Mouse (Mus musculus) midbrain, embryonic 14.5 days (tissue): ENCODE measurements around the gene Rad51b. TPM values are rescaled to one million over a fixed set of nuclear protein-coding genes. Genes with fewer than 3 reads are reported as not detected.

Experiments used
- ATAC-seq: fragments of 200-750 bp; cut with Nextera tagmentation; 2 replicates; pipeline ENCODE4 v1.8.0; 2017; ENCODE audit warnings: moderate number of reproducible peaks, moderate library complexity; ENCODE audit not compliant: low FRiP score, low TSS enrichment
- DNase-seq: peaks from one replicate; pipeline ENCODE4 v3.0.0-alpha.2; 2015
- H3K27ac ChIP-seq: fragments of 300-500 bp; sonication (generic); replicated peaks from 2 replicates; pipeline ENCODE4 v1.5.1; 2014; ENCODE audit warnings: mild to moderate bottlenecking, low read depth, low read length, moderate library complexity
- H3K27me3 ChIP-seq: fragments of 300-500 bp; sonication (generic); 2 replicates; pipeline ENCODE4 v1.6.1; 2014; ENCODE audit warnings: low read length, control low read depth, mixed read lengths; ENCODE audit not compliant: control insufficient read depth, insufficient read depth
- H3K36me3 ChIP-seq: fragments of 300-500 bp; sonication (generic); 2 replicates; pipeline ENCODE4 v1.6.1; 2014; ENCODE audit warnings: low read length, control low read depth; ENCODE audit not compliant: control insufficient read depth, insufficient read depth
- H3K4me1 ChIP-seq: fragments of 300-500 bp; sonication (generic); 2 replicates; pipeline ENCODE4 v1.6.1; 2014; ENCODE audit warnings: mild to moderate bottlenecking, antibody characterized with exemption, low read length, control low read depth; ENCODE audit not compliant: control insufficient read depth, insufficient read depth
- H3K4me2 ChIP-seq: fragments of 300-500 bp; sonication (generic); 2 replicates; pipeline ENCODE4 v1.6.1; 2014; ENCODE audit warnings: mild to moderate bottlenecking, low read length, moderate library complexity
- H3K4me3 ChIP-seq: fragments of 300-500 bp; sonication (generic); replicated peaks from 2 replicates; pipeline ENCODE4 v1.5.1; 2014; ENCODE audit warnings: low read depth, low read length
- H3K9ac ChIP-seq: fragments of 300-500 bp; sonication (generic); replicated peaks from 2 replicates; pipeline ENCODE4 v1.6.1; 2014; ENCODE audit warnings: mild to moderate bottlenecking, low read length, moderate library complexity
- H3K9me3 ChIP-seq: fragments of 300-500 bp; sonication (generic); 2 replicates; pipeline ENCODE4 v1.6.1; 2016; ENCODE audit warnings: low read length, control low read depth, mixed read lengths; ENCODE audit not compliant: control insufficient read depth
- WGBS: fragments of 180-500 bp; shearing (Covaris S2); extraction: QIAGEN DNeasy Blood & Tissue Kit; methylation state at CpG from one replicate; pipeline ENCODE4 v1.1.7; 2014; 5-methylcytosine and 5-hydroxymethylcytosine counted together
- polyA plus RNA-seq: library from polyadenylated mRNA; unstranded; fragments of >200 nt; fragmentation: Nextera tagmentation; extraction: Ambion mirVana; gene quantifications from 2 replicates; pipeline ENCODE4 v1.2.1, GENCODE M21; 2014

The Rad51b gene
- polyA plus RNA-seq, 1 experiment from 2014 or later, result 1.6 TPM

DNA sequence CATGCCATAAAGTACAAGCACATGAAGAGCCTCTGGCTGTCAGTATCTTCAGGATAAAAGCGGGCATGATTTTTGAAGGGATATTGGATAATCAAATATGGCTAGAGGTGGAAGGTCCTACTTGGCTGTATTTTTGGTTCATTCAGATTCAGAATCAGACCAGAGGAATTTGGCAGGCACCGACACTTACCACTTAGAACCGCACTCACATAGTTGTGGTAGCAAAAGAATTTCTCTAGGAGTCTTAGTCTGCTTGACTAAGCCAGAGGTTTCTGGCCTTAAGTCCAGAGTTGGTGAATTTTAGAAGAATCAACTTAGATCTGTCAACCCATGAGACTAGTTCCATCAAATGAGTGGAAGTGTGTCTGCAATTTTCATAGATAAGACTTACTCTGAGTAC is 217.6 kb downstream of the Rad51b start:
- H3K9ac ChIP-seq, result no peak overlapping the region
- no peak overlapping the region for H3K27ac ChIP-seq
- 0 out of 2 replicates have a peak, but pooled peaks cover 4% of the 10 kb centered on the region for H3K4me1 ChIP-seq
- DNase-seq (no peak), ATAC-seq (no peak)
- H3K4me3 ChIP-seq, result no peak overlapping the region
- H3K27me3 ChIP-seq, result no peaks in the 10 kb centered on the region
- H3K36me3 ChIP-seq, result no peaks in the 10 kb centered on the region
- no peaks in the 10 kb centered on the region for H3K9me3 ChIP-seq
- H3K4me2 ChIP-seq, result no peak overlapping the region
- 95% methylated on average over 3 of the region's 3 CpGs for WGBS

DNA sequence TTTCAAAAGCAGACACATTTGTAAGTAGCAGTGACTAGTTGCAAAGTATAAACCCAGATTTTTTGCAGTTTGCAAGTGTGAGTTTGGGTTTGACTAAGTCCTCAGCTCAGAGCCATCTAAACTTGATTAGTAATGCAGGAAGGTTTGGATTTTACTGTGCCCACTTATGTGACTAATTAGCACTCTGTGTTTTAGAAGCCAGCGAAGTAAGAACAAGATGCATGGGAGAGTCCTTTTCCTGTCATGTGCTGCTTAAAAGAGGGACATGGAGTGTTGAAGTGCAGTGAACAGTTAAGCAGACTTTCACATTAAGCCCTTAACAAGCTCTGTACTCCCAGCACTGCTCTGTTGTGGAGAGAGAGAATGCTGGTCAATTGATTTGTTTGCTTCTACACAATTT is 225.3 kb downstream of the Rad51b start:
- Histone ChIP-seq H3K27me3 (0 out of 2 replicates have a peak, but pooled peaks cover 2% of the 10 kb centered on the region), H3K4me2 (no peak overlapping the region), H3K36me3 (no peaks in the 10 kb centered on the region), H3K27ac (no peak overlapping the region), H3K9me3 (no peaks in the 10 kb centered on the region), H3K9ac (no peak overlapping the region), H3K4me1 (no peaks in the 10 kb centered on the region), H3K4me3 (no peak overlapping the region)
- ATAC-seq (no peak), DNase-seq (no peak)
- WGBS, result 67% methylated on average over 1 of the region's 1 CpGs

- no peak for ATAC-seq
- 82% methylated on average over 14 of the region's 14 CpGs for whole genome bisulfite sequencing
- no peaks in the 10 kb centered on the region; the same call in 1 of the 2 replicates for H3K4me1 ChIP-seq
- H3K27ac ChIP-seq, result no peak overlapping the region
- H3K9me3 ChIP-seq, result no peaks in the 10 kb centered on the region
- H3K36me3 ChIP-seq, result no peaks in the 10 kb centered on the region
- H3K9ac ChIP-seq, result no peak overlapping the region
- no peak overlapping the region for H3K4me2 ChIP-seq
- H3K27me3 ChIP-seq, result 0 out of 2 replicates have a peak, but pooled peaks cover 4% of the 10 kb centered on the region
- no peak overlapping the region for H3K4me3 ChIP-seq
- DNase-seq, result no peak
Measured at GRCm38 (mm10) chr12:79524941-79525871, 228.1 kb downstream of the Rad51b start.

GRCm38 (mm10) chr12:79525872-79526271 is 228.8 kb downstream of the Rad51b start:
- ATAC-seq, result no peak
- Histone ChIP-seq H3K4me1 (no peaks in the 10 kb centered on the region; the same call in 1 of the 2 replicates), H3K9me3 (no peaks in the 10 kb centered on the region), H3K27me3 (0 out of 2 replicates have a peak, but pooled peaks cover 4% of the 10 kb centered on the region), H3K4me3 (no peak overlapping the region), H3K36me3 (no peaks in the 10 kb centered on the region), H3K27ac (no peak overlapping the region), H3K4me2 (no peak overlapping the region), H3K9ac (no peak overlapping the region)
- DNase-seq, result no peak
- 23% methylated on average over 8 of the region's 8 CpGs for WGBS

- DNase-seq (no peak), ATAC-seq (no peak)
- Histone ChIP-seq H3K27ac (no peak overlapping the region), H3K36me3 (no peaks in the 10 kb centered on the region), H3K9me3 (no peaks in the 10 kb centered on the region), H3K9ac (no peak overlapping the region), H3K4me3 (no peak overlapping the region), H3K4me2 (no peak overlapping the region), H3K4me1 (peaks cover 4% of the 10 kb centered on the region; the same call in 1 of the 2 replicates), H3K27me3 (0 out of 2 replicates have a peak, but pooled peaks cover 4% of the 10 kb centered on the region)
- 92% methylated on average over 3 of the region's 3 CpGs for WGBS
Measured at GRCm38 (mm10) chr12:79527222-79527621, 230.1 kb downstream of the Rad51b start.

DNA sequence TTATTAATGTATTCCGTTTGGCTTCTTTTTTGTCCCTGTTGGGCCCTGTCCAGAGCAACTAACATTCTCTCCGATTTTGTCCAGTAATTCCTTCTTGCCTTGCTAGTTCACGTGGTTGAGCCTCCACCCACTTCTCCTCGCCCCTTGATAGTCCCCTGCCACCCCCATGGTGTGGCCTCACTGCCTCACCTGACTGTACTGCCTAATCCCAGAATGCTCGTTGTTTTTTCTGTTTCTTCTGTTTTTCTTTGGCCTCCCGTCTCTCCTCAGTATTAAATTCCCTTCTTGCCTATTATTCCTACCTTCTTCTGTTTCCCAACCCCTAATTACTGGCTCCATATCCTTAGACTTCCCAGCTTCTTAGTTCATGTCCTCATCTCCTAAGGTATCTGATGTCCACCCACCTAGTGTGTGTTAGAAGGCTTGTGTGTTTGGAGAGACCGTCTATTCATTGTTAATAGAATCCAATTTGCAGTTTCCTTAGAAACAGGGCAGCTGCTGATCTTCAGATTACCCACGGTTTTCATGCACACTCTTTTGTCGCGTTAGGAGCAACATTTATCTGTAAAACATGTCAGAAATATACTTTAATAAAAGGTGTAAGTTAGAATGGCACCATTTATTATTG is 233.3 kb downstream of the Rad51b start:
- no peak overlapping the region for H3K4me2 ChIP-seq
- WGBS, result 36% methylated on average over 10 of the region's 10 CpGs
- H3K9me3 ChIP-seq, result no peaks in the 10 kb centered on the region
- H3K27ac ChIP-seq, result no peak overlapping the region
- no peaks in the 10 kb centered on the region for H3K36me3 ChIP-seq
- ATAC-seq (no peak), DNase-seq (peak; percentile 45)
- peaks cover 4% of the 10 kb centered on the region; the same call in 1 of the 2 replicates for H3K4me1 ChIP-seq
- H3K27me3 ChIP-seq, result 0 out of 2 replicates have a peak, but pooled peaks cover 4% of the 10 kb centered on the region
- H3K4me3 ChIP-seq, result no peak overlapping the region
- no peak overlapping the region for H3K9ac ChIP-seq

DNA sequence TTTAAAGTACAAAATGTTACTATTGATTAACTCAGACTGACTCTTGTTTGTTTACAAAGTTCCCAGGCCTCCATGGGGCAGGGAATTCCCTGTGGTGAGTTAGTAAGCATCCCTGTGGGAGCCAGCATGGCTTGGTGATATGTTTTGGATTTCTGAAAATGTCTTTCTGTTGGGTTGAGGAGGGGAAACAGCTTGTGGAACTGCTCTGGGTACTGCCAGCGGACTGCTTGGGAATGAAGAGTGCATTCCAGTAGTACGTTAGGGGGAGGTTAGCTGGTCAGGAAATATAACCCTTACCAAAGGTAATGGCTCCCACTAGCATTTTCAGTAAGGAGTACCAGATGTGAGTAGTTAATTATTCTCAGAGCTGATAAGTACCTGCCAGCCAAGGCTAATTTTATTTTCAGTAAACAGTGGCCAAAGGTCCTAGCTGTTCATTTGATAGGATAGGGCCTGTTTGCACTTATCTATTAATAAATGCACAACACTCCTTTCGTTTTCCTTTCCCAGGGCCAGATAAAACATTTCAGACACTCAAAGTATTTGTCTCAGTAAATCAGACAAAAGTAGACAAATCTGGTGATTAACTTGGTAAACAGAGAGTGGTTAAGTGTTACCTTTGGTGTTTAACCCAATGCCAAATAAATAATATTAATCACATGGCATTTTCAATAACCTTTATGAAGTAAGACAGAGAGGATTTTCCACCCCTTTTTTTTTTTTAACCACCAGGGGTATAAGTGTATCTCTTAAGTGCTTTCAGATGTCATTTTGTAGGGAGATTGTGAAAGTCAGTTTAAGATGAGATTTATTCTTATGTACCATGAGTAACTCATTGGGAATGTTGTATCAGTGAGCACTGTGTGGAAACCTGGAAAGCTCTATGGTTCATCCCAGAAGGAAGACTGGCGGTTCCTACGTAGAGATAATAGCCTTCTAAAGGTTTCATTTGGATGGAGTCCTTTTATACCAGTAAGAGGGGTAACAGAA is 235.0 kb downstream of the Rad51b start:
- Histone ChIP-seq H3K4me3 (no peak overlapping the region), H3K4me2 (no peak overlapping the region), H3K9me3 (no peaks in the 10 kb centered on the region), H3K27ac (no peak overlapping the region), H3K36me3 (no peaks in the 10 kb centered on the region), H3K9ac (no peak overlapping the region), H3K4me1 (peaks cover 8% of the 10 kb centered on the region; the same call in 1 of the 2 replicates), H3K27me3 (0 out of 2 replicates have a peak, but pooled peaks cover 4% of the 10 kb centered on the region)
- 90% methylated on average over 5 of the region's 5 CpGs for WGBS
- no peak for DNase-seq
- ATAC-seq, result no peak

DNA sequence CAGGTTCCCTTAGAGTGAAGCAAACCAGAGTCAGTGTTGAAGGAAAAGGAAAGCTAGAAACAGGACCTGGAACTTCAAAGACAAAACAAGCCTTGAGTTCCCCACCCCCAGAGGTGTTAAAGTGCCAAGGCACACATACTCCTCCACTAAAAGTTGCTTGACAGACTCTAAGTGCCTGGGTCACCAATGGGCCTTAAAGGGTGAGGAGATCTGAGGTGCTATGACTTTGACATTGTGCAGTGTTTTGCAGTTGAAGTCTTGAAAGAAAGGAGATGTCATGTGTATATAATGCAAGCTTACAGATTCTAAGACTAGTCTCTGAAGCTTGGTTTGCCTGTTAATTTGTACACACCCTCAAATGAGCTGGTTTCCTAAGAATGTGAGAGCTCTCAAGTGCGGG is 237.7 kb downstream of the Rad51b start:
- no peak for ATAC-seq

More for the DNA sequence above, 237.7 kb downstream of the Rad51b start:
- Histone ChIP-seq H3K9me3 (no peaks in the 10 kb centered on the region), H3K9ac (no peak overlapping the region), H3K36me3 (no peaks in the 10 kb centered on the region), H3K4me2 (no peak overlapping the region), H3K27ac (no peak overlapping the region), H3K4me3 (no peak overlapping the region), H3K4me1 (peaks cover 8% of the 10 kb centered on the region; the same call in 1 of the 2 replicates), H3K27me3 (no peaks in the 10 kb centered on the region)
- WGBS, result 95% methylated on average over 1 of the region's 1 CpGs
- no peak for DNase-seq
